Mouse (Mus musculus) C2C12 (cell line): ENCODE measurements around the gene Iqck. TPM values are rescaled to one million over a fixed set of nuclear protein-coding genes. Genes with fewer than 3 reads are reported as not detected.

ENCODE experiments used
- H3K27me3 ChIP-seq: one replicate; pipeline ENCODE4 v1.6.1; 2011; ENCODE audit not compliant: control insufficient read depth, insufficient read depth, insufficient read length
- H3K36me3 ChIP-seq: one replicate; pipeline ENCODE4 v1.6.1; 2011; ENCODE audit not compliant: control insufficient read depth, insufficient read depth
- H3K4me3 ChIP-seq: one replicate; pipeline ENCODE4 v1.5.1; 2011; ENCODE audit warnings: mild to moderate bottlenecking, control low read depth; ENCODE audit not compliant: poor library complexity, insufficient read depth, severe bottlenecking
- H3K79me2 ChIP-seq: one replicate; pipeline ENCODE4 v1.6.1; 2011; ENCODE audit not compliant: control insufficient read depth, insufficient read depth
- H3K79me3 ChIP-seq: one replicate; pipeline ENCODE4 v1.6.1; 2011; ENCODE audit warnings: low read depth, control low read depth
- H3ac ChIP-seq: one replicate; pipeline ENCODE3; 2011; ENCODE audit warnings: low read depth; ENCODE audit not compliant: control insufficient read depth, insufficient read length
- CEBPB ChIP-seq: IDR thresholded peaks from one replicate; pipeline ENCODE4 v1.6.1; 2011; ENCODE audit warnings: low read depth, mild to moderate bottlenecking, control low read depth, moderate library complexity
- CTCF ChIP-seq: IDR thresholded peaks from one replicate; pipeline ENCODE4 v1.5.1; 2011; ENCODE audit not compliant: control insufficient read depth, insufficient read depth, insufficient read length
- FOSL1 ChIP-seq: IDR thresholded peaks from one replicate; pipeline ENCODE4 v1.8.0; 2011; ENCODE audit warnings: mild to moderate bottlenecking, low read length; ENCODE audit not compliant: poor library complexity, insufficient read depth, severe bottlenecking
- MAX ChIP-seq: IDR thresholded peaks from one replicate; pipeline ENCODE4 v1.6.1; 2011; ENCODE audit warnings: mild to moderate bottlenecking, control low read depth
- MYOD1 ChIP-seq: IDR thresholded peaks from one replicate; pipeline ENCODE4 v1.6.1; 2011; ENCODE audit warnings: low read depth; ENCODE audit not compliant: control insufficient read depth, insufficient read length
- MYOG ChIP-seq: IDR thresholded peaks from one replicate; pipeline ENCODE4 v1.6.1; 2011; ENCODE audit not compliant: control insufficient read depth, insufficient read length; ENCODE audit errors: extremely low read depth
- USF1 ChIP-seq: IDR thresholded peaks from one replicate; pipeline ENCODE4 v1.6.1; 2011; ENCODE audit warnings: low read depth, mild to moderate bottlenecking, control low read depth, moderate library complexity
- polyA plus RNA-seq: library from polyadenylated mRNA; unstranded; fragments of >200 nt; fragmentation: generic; extraction: Trizol; gene quantifications from one replicate; pipeline ENCODE4 v1.2.1, GENCODE M21; 2012; ENCODE audit warnings: missing spikeins

The Iqck gene
- polyA plus RNA-seq, 1 experiment, result 0.53 TPM

GRCm38 (mm10) chr7:118976414-118977166 lies 121.0 kb downstream of the Iqck start:
- Histone ChIP-seq H3K79me3 (no peaks in the 10 kb centered on the region), H3ac (no peak overlapping the region), H3K27me3 (no peaks in the 10 kb centered on the region), H3K4me3 (no peak overlapping the region), H3K36me3 (peaks cover 5% of the 10 kb centered on the region), H3K79me2 (no peaks in the 10 kb centered on the region)
- TF ChIP-seq CEBPB (no peak), MYOG (no peak), USF1 (no peak), CTCF (no peak), MYOD1 (no peak), MAX (no peak), FOSL1 (no peak)

- H3K79me3 ChIP-seq, result no peaks in the 10 kb centered on the region
- no peaks in the 10 kb centered on the region for H3K79me2 ChIP-seq
- no peak overlapping the region for H3K4me3 ChIP-seq
- H3ac ChIP-seq, result no peak overlapping the region
- peaks cover 5% of the 10 kb centered on the region for H3K36me3 ChIP-seq
- H3K27me3 ChIP-seq, result no peaks in the 10 kb centered on the region
- no peak for TF ChIP-seq MAX
- no peak for TF ChIP-seq USF1
- TF ChIP-seq MYOG, result no peak
- no peak for TF ChIP-seq FOSL1
- TF ChIP-seq CEBPB, result no peak
- TF ChIP-seq MYOD1, result no peak
- TF ChIP-seq CTCF, result no peak
Measured at GRCm38 (mm10) chr7:118977167-118977543, 121.6 kb downstream of the Iqck start.

DNA sequence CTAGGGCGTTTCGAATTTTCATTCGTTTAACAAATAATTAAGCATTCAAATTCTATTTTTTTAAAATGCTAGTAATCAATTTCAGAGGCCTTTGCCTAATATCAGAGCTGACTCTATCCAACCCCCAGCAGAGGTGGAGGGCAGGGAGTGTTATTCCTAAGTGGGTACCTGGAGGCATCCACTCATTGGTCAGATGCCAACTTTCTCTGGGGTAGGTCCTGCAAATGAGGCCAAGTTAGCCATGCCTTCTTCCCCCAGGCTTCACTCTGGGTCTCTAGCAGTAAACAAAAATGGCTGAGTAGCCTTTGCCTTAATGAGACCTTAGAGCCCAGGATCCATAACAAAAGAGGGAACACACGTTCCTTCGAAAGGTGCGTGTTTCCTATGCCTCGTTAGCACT lies 123.6 kb downstream of the Iqck start:
- no peaks in the 10 kb centered on the region for H3K79me2 ChIP-seq
- no peaks in the 10 kb centered on the region for H3K79me3 ChIP-seq
- H3K27me3 ChIP-seq, result no peaks in the 10 kb centered on the region
- no peak overlapping the region for H3ac ChIP-seq
- H3K4me3 ChIP-seq, result no peak overlapping the region
- TF ChIP-seq USF1, result no peak
- TF ChIP-seq CEBPB, result no peak
- no peak for TF ChIP-seq MYOG
- no peak for TF ChIP-seq CTCF
- TF ChIP-seq MYOD1, result no peak
- TF ChIP-seq MAX, result no peak
- TF ChIP-seq FOSL1, result no peak
- peaks cover 16% of the 10 kb centered on the region for H3K36me3 ChIP-seq

GRCm38 (mm10) chr7:118979708-118980107 lies 124.2 kb downstream of the Iqck start:
- Histone ChIP-seq H3K36me3 (peaks cover 16% of the 10 kb centered on the region), H3K79me2 (no peaks in the 10 kb centered on the region), H3ac (no peak overlapping the region), H3K79me3 (no peaks in the 10 kb centered on the region), H3K4me3 (no peak overlapping the region), H3K27me3 (no peaks in the 10 kb centered on the region)
- TF ChIP-seq MAX (no peak), CEBPB (no peak), CTCF (no peak), MYOD1 (no peak), FOSL1 (no peak), USF1 (no peak), MYOG (no peak)

DNA sequence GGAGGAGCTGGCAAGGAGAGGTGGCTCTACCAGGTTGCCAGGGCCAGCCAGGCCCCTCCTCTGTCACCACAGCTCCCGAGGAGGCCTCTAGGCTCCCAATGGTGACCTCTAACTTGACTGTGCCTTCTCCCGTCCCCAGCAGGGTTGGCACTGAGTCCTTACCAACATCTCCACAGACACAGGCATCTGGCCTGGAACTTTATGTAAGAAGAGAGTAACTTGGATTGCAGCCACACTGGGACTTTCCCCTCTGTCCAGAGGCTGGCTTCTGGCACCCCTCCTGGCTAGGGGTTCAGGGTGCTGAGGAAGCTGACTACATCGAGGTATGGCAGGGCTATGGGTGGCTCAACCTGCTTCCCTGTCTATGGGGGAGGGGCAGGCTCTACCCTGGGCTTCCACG lies 125.8 kb downstream of the Iqck start:
- Histone ChIP-seq H3K79me3 (no peaks in the 10 kb centered on the region), H3K79me2 (no peaks in the 10 kb centered on the region), H3K36me3 (peaks cover 11% of the 10 kb centered on the region), H3K4me3 (no peak overlapping the region), H3K27me3 (no peaks in the 10 kb centered on the region), H3ac (no peak overlapping the region)
- no peak for TF ChIP-seq CEBPB
- no peak for TF ChIP-seq MYOG
- TF ChIP-seq MAX, result no peak

DNA sequence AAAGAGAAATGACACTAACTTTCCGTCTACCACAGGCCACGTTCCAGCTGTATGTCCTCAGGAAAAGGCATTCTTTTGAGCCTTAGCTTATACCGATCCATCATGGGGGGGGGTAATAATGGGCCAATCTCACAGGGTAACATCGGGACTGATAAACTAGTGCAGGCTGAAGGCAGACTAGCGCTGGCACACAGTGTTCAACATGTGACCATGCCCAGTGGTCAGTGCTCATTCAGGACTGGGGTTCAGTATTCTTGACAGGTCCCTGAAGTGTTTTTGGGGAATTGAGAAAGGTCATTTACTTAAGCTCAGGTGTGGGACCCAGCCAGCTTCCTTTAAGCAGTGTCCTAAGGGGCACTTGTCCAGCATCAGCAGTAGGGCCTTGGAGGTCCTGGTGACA lies 126.3 kb downstream of the Iqck start:
- Histone ChIP-seq H3K27me3 (no peaks in the 10 kb centered on the region), H3K79me2 (no peaks in the 10 kb centered on the region), H3K79me3 (no peaks in the 10 kb centered on the region), H3ac (no peak overlapping the region), H3K36me3 (peaks cover 11% of the 10 kb centered on the region), H3K4me3 (no peak overlapping the region)
- TF ChIP-seq MAX, result no peak
- TF ChIP-seq CTCF, result no peak
- TF ChIP-seq MYOD1, result no peak
- no peak for TF ChIP-seq CEBPB
- no peak for TF ChIP-seq FOSL1
- TF ChIP-seq MYOG, result no peak
- TF ChIP-seq USF1, result no peak
